Mouse (Mus musculus) thymus, postnatal 0 days (tissue): Measurements from ENCODE around the gene Olfr452. TPM values are rescaled to one million over a fixed set of nuclear protein-coding genes. Genes with fewer than 3 reads are reported as not detected.

Source experiments
- DNase-seq: peaks from one replicate; pipeline ENCODE4 v3.0.0-alpha.2; 2015; ENCODE audit warnings: low spot score
- polyA plus RNA-seq: library from polyadenylated mRNA; unstranded; fragments of >200 nt; fragmentation: Nextera tagmentation; extraction: Ambion mirVana; gene quantifications from 2 replicates; pipeline ENCODE4 v1.2.1, GENCODE M21; 2015

Olfr452 gene
- polyA plus RNA-seq, result not detected in 2 replicates

- DNase-seq, result no peak
Observed at GRCm38 (mm10) chr6:42784793-42785192, at the start of gene Olfr452. Olfr452 (plus strand) TSS chr6:42785093.

DNA sequence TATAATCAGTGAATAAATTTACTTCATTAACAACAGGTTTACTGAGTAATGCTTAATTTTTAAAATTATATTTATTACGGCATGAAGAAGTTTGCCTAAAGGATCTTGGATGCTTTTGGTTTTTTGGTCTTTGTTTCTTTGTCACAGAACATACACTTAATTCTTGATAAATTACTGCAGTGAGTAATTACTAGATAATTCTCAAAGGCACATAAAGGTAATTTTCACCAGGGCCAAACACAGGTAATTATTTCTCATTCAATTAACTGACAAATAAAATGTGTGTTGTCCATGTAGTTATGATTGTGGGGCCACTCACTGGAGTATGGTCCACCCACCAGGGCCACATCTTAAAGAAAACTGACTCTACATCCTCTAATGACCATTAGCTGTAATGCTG lies 45.8 kb upstream of the Olfr452 start, which contains the start of gene Olfr453:
Gene Olfr453 (plus strand): TSS at position 301 of the 400 bp plus-strand sequence.
- DNase-seq, result no peak

GRCm38 (mm10) chr6:42742303-42742702 lies 42.6 kb upstream of the Olfr452 start:
- DNase-seq, result no peak

GRCm38 (mm10) chr6:42747846-42748245 lies 37.0 kb upstream of the Olfr452 start:
- DNase-seq, result no peak

GRCm38 (mm10) chr6:42756104-42756503 lies 28.8 kb upstream of the Olfr452 start, which contains the start of gene Olfr38:
Olfr38 (plus strand) TSS chr6:42756404.
- no peak for DNase-seq

DNA sequence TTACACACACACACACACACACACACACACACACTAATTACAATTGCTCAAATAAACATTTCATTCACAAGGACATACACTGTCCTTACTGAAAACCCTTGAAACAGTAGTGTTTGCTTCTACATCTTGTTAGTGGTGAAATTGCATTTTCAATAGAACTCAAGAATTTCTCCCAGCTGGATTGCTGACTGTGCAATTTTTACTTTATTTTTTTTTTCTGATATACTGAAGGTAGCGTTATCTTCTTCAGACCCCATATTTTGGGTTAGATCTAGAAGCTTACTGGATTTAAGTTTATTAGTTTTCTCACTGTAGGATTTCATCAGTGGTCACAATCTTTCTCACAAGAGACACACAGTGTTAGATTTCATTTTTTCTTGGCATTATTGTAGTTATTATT lies 7.8 kb upstream of the Olfr452 start:
- DNase-seq, result no peak

GRCm38 (mm10) chr6:42790247-42790948 lies 5.5 kb downstream of the Olfr452 start:
- no peak for DNase-seq

DNA sequence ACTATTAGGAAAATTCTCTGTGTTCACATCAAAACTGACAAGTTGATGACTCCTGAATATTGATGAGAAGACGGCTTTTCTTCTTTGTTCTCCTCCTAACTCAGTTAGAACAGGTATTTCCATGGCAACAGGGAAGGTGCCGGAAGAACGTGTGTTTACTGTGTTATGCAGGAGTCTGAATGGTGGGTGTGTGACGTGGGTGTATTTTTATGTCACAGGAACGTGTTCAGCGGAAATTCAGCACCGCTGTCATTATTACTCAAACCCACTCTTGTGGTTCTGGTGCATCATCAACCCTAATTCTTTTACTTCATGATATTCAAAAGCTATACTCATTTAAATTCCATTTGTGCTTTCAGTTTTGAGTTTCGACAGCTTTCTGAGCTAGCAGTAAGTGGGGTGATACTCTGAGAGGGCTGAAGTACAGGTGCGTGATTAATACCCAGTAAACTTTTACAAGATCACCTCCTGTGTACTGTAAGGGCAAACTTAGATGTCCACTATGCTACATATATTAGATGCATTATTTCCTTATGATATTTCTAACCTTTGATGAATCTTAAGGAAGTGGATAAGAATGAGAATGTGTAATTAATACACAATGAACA lies 6.2 kb downstream of the Olfr452 start:
- DNase-seq, result no peak

GRCm38 (mm10) chr6:42794982-42795381 lies 10.1 kb downstream of the Olfr452 start:
- DNase-seq, result no peak

DNA sequence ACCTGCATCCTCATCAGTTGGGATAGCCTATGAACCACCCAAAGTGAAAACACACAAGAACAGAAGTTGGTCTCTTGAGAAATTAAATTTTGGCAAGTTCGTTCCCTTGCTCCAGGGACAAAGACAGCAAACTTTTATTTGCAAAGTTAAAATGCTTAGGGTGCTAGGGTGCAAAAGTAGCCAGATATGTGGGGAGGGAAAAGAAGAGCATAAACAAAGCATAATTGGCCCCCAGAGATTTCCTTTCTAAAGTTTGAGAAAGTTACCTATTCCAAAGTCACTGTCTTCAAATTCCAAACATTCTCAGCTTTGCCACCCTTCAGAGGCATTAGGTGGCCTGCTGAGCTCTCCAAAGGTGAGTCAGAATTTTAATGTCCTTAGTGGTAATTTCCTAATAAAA lies 26.7 kb downstream of the Olfr452 start, which contains the start of gene Olfr450:
Gene Olfr450 (plus strand): TSS at position 301 of the 400 bp plus-strand sequence.
- no peak for DNase-seq

DNA sequence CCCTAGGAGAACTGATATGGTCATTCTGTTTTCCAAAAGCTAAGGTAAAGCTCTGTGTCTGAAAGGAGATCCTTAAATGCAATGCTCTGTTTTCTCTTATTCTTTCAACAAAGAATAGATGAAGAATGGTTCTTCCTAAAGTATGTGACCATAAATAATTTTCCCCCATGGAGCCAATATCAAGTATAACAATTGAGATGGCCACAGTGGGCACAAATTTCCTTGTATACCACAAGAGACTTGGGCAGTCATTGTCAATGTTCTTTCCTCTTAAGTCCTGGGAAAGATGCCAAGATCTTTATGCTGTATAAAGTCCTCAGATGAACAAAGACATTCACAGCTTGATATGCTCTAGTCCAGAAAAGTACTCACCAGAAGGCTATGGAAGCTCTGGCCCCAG lies 49.2 kb downstream of the Olfr452 start, which contains the start of gene Olfr449:
Gene Olfr449 (plus strand): TSS at position 301 of the 400 bp plus-strand sequence.
- DNase-seq, result no peak

Other genes starting within 250 kb of the Olfr452 start
- gene Olfr455, start 237.5 kb upstream of the Olfr452 start, polyA plus RNA-seq, result not detected in 2 replicates
- not detected in 2 replicates for gene Tcaf3, start 187.4 kb upstream of the Olfr452 start, polyA plus RNA-seq
- gene Tcaf2, start 139.8 kb upstream of the Olfr452 start, polyA plus RNA-seq, result 5.2 and 5.3 TPM in 2 replicates
- 4.3 and 5.0 TPM in 2 replicates for gene Tcaf1, start 75.0 kb upstream of the Olfr452 start, polyA plus RNA-seq
- not detected in 2 replicates for gene Olfr453, start 45.7 kb upstream of the Olfr452 start, polyA plus RNA-seq
- gene Olfr38, start 28.7 kb upstream of the Olfr452 start, polyA plus RNA-seq, result not detected in 2 replicates
- not detected in 2 replicates for gene Olfr450, start 26.8 kb downstream of the Olfr452 start, polyA plus RNA-seq
- not detected in 2 replicates for gene Olfr449, start 49.3 kb downstream of the Olfr452 start, polyA plus RNA-seq
- gene Olfr448, start 105.3 kb downstream of the Olfr452 start, polyA plus RNA-seq, result not detected in 2 replicates
- not detected in 2 replicates for gene Olfr447, start 123.8 kb downstream of the Olfr452 start, polyA plus RNA-seq
- gene Olfr446, start 136.3 kb downstream of the Olfr452 start, polyA plus RNA-seq, result not detected in 2 replicates
- gene Olfr444, start 164.0 kb downstream of the Olfr452 start, polyA plus RNA-seq, result not detected in 2 replicates